Mouse (Mus musculus): ENCODE data around the gene Ppp1ca.

- TF ChIP-seq TCF12 (IDR thresholded peaks at IDR 0.05; ENCODE audit: low read depth, low read length): no peak
- no peak for TF ChIP-seq CHD1 (IDR thresholded peaks at IDR 0.05; ENCODE audit: low read depth, low read length)
- no peak for TF ChIP-seq ZC3H11A (IDR thresholded peaks at IDR 0.05; ENCODE audit: low read depth, low read length)
- no peak for TF ChIP-seq CTCF (conservative IDR thresholded peaks at IDR 0.05 in 1 of 2, IDR thresholded peaks at IDR 0.05 in 1 of 2; ENCODE audit: low read depth in 2 of 2, low read length in 2 of 2)
- TF ChIP-seq MYC (IDR thresholded peaks at IDR 0.05; ENCODE audit: low read depth, low read length): no peak
- no peak for TF ChIP-seq IRF4 (IDR thresholded peaks at IDR 0.05; ENCODE audit: low read depth, low read length)
- TF ChIP-seq MXI1 (IDR thresholded peaks at IDR 0.05; ENCODE audit: low read depth, low read length): no peak
- no peak for TF ChIP-seq MAFK (IDR thresholded peaks at IDR 0.05; ENCODE audit: insufficient replicate concordance, low read length)
Measured at GRCm38 (mm10) chr19:4193129-4193528, 1.3 kb downstream of the Ppp1ca start.

Data from CH12.LX (cell line).